Mouse (Mus musculus) lung, embryonic 16.5 days (tissue): Measurements from ENCODE around the gene Tbcc. TPM values are rescaled to one million over a fixed set of nuclear protein-coding genes. Genes with fewer than 3 reads are reported as not detected.

Experiments
- ATAC-seq: fragments of 200-750 bp; cut with Nextera tagmentation; 2 replicates; pipeline ENCODE4 v1.8.0; 2017; ENCODE audit warnings: low read depth, mild to moderate bottlenecking, moderate library complexity
- H3K27ac ChIP-seq: fragments of 300-500 bp; sonication (generic); 2 replicates; pipeline ENCODE4 v1.5.1; 2014; ENCODE audit warnings: mild to moderate bottlenecking, control low read depth, low read length
- H3K27me3 ChIP-seq: fragments of 300-500 bp; sonication (generic); 2 replicates; pipeline ENCODE4 v1.6.1; 2014; ENCODE audit warnings: low read depth, low read length, mixed read lengths; ENCODE audit not compliant: control insufficient read depth, insufficient read depth
- H3K36me3 ChIP-seq: fragments of 300-500 bp; sonication (generic); 2 replicates; pipeline ENCODE4 v1.6.1; 2014; ENCODE audit warnings: low read length; ENCODE audit not compliant: control insufficient read depth, insufficient read depth
- H3K4me1 ChIP-seq: fragments of 300-500 bp; sonication (generic); replicated peaks from 2 replicates; pipeline ENCODE4 v1.6.1; 2014; ENCODE audit warnings: low read length, mixed read lengths; ENCODE audit not compliant: control insufficient read depth, insufficient read depth
- H3K4me2 ChIP-seq: fragments of 300-500 bp; sonication (generic); 2 replicates; pipeline ENCODE4 v1.6.1; 2014; ENCODE audit warnings: low read depth, low read length, control low read depth
- H3K4me3 ChIP-seq: fragments of 300-500 bp; sonication (generic); 2 replicates; pipeline ENCODE4 v1.5.1; 2014; ENCODE audit warnings: mild to moderate bottlenecking, low read length, control low read depth
- H3K9ac ChIP-seq: fragments of 300-500 bp; sonication (generic); 2 replicates; pipeline ENCODE4 v1.6.1; 2014; ENCODE audit warnings: low read length, control low read depth
- H3K9me3 ChIP-seq: fragments of 300-500 bp; sonication (generic); 2 replicates; pipeline ENCODE4 v1.6.1; 2016; ENCODE audit warnings: low read length; ENCODE audit not compliant: control insufficient read depth
- WGBS: fragments of 180-500 bp; shearing (Covaris S2); extraction: QIAGEN DNeasy Blood & Tissue Kit; methylation state at CpG from one replicate; pipeline ENCODE4 v1.1.7; 2014; 5-methylcytosine and 5-hydroxymethylcytosine counted together
- polyA plus RNA-seq: library from polyadenylated mRNA; unstranded; fragments of >200 nt; fragmentation: Nextera tagmentation; extraction: Ambion mirVana; gene quantifications from 2 replicates; pipeline ENCODE4 v1.2.1, GENCODE M21; 2015

The Tbcc gene
- polyA plus RNA-seq, 1 experiment from 2014 or later: 38.6 TPM

DNA sequence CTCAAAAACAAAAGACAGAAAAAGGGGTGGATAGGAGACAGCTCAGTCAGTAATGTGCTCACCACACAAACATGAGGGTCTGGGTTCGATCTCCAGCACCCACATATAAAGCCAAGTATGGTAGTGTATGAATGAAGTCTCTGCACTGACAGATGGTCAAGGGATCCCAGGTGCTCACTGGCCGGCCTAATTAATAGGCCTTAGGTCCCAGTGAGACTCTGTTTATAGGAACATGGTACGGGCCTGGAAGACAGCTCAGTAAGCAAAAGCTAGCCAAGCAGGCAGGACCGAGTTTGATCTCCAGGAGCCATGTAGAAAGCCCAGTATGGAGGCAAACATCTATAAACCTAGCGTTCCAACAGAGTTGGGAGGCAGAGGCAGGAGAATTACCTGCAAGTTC is 13.4 kb upstream of the Tbcc start:
- no peak overlapping the region for H3K9ac ChIP-seq
- WGBS: 87% methylated on average over 5 of the region's 5 CpGs
- H3K27me3 ChIP-seq: no peaks in the 10 kb centered on the region
- H3K4me2 ChIP-seq: no peak overlapping the region
- no peak for ATAC-seq
- no peak overlapping the region for H3K27ac ChIP-seq
- peaks cover 10% of the 10 kb centered on the region; the same call in 1 of the 2 replicates for H3K4me1 ChIP-seq
- H3K4me3 ChIP-seq: no peak overlapping the region
- no peaks in the 10 kb centered on the region for H3K36me3 ChIP-seq
- no peaks in the 10 kb centered on the region for H3K9me3 ChIP-seq

DNA sequence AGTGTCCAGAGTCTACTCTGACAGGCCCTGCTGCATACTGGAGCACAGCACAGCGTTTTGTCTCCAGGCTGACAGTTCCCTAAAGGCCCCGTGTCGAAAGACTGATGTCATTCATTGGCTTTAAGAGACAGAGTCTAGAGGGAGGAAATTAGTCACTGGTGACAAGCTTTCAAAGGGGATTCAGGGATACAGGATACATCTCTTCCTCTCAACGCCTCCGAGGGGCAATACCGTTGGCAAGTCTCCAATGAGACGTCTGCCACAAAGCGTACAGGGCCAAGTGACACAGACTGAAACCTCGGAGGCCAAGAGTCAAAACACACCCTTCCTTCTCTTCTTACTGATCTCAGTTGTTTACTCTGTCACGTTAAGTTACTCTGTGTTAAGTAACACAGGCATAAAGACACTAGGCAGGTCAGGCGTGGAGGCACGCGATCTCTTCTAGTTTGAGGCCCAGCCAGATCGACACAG is 10.6 kb upstream of the Tbcc start:
- Histone ChIP-seq H3K4me1 (peaks cover 2% of the 10 kb centered on the region; the same call in 1 of the 2 replicates), H3K4me3 (no peak overlapping the region), H3K27me3 (no peaks in the 10 kb centered on the region), H3K27ac (no peak overlapping the region), H3K36me3 (no peaks in the 10 kb centered on the region), H3K9ac (no peak overlapping the region), H3K4me2 (no peak overlapping the region), H3K9me3 (no peaks in the 10 kb centered on the region)
- WGBS: 23% methylated on average over 14 of the region's 14 CpGs
- peak; percentile 86 for ATAC-seq

DNA sequence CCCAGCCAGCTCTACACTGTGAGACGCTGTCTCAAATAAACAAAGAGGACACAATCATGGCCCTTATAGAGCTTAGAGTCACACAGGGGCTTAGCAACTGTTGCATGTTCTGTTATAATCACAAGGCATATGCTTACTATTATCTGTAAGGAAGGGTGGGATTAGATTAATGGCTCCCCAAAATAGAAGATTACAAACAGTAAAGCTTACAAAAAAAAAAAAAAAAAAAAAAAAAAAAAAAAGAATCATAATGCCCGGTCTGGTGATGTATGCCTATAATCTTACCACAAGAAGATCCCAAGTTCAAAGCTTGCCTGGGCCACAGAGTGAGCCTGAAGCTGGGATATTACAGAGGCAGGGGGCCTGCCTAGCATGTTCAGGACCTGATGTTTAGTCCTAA is 10.2 kb upstream of the Tbcc start:
- no peaks in the 10 kb centered on the region for H3K36me3 ChIP-seq
- no peak overlapping the region for H3K4me3 ChIP-seq
- 43% methylated on average over 2 of the region's 2 CpGs for WGBS
- no peak for ATAC-seq
- no peak overlapping the region for H3K27ac ChIP-seq
- H3K9ac ChIP-seq: no peak overlapping the region
- no peaks in the 10 kb centered on the region for H3K27me3 ChIP-seq
- no peaks in the 10 kb centered on the region for H3K9me3 ChIP-seq
- no peak overlapping the region for H3K4me2 ChIP-seq
- H3K4me1 ChIP-seq: peaks cover 2% of the 10 kb centered on the region; the same call in 1 of the 2 replicates

DNA sequence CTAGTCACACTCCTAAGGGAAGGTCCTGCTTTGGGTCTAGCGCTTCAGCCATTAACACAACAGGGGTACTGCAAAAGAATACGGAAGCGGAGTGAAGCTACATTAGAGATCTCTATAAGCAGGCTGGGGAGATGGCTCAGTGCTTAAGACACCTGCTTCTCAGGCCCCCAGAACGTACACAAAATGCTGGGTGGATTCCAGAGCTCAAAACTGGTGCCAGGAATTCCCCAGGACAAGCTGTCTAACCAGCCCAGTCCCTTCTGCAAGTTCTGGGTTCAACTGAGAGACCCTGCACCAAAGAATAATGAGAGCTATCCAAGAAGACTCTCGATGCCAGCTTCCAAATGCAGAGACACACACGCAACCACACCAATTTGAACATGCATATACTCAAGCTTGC is 8.8 kb upstream of the Tbcc start:
- Histone ChIP-seq H3K9me3 (no peaks in the 10 kb centered on the region), H3K36me3 (no peaks in the 10 kb centered on the region), H3K9ac (no peak overlapping the region), H3K27ac (no peak overlapping the region), H3K4me2 (no peak overlapping the region), H3K4me3 (no peak overlapping the region), H3K27me3 (no peaks in the 10 kb centered on the region), H3K4me1 (peaks cover 9% of the 10 kb centered on the region; the same call in 1 of the 2 replicates)
- ATAC-seq: no peak
- whole genome bisulfite sequencing: 79% methylated on average over 6 of the region's 6 CpGs

DNA sequence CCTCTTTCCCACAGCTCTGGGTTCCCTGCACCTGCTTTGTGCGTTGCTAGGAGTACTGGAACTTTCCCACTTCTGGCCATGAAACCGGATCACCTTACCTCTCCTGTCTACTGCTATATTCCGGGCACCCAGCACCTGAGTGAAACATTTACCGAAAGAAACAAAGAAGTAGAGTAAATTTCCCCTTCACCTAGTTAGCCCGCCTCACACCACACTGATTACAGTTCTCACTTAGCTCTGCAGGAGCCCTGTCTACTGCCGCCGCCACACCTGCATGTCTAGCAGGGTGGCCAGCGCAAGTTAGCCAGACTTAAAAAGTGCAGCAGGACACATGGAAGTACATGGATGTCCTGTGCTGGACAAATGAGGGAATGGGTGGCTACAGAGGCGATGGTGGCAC is 7.4 kb upstream of the Tbcc start:
- Histone ChIP-seq H3K27me3 (no peaks in the 10 kb centered on the region), H3K9me3 (no peaks in the 10 kb centered on the region), H3K9ac (no peak overlapping the region), H3K4me1 (peaks cover 9% of the 10 kb centered on the region; the same call in 1 of the 2 replicates), H3K27ac (0 out of 2 replicates have a peak overlapping the region, but pooled peaks have one; percentile 26), H3K36me3 (no peaks in the 10 kb centered on the region), H3K4me2 (no peak overlapping the region; the same call in 1 of the 2 replicates), H3K4me3 (no peak overlapping the region)
- ATAC-seq: no peak
- 58% methylated on average over 9 of the region's 9 CpGs for WGBS

DNA sequence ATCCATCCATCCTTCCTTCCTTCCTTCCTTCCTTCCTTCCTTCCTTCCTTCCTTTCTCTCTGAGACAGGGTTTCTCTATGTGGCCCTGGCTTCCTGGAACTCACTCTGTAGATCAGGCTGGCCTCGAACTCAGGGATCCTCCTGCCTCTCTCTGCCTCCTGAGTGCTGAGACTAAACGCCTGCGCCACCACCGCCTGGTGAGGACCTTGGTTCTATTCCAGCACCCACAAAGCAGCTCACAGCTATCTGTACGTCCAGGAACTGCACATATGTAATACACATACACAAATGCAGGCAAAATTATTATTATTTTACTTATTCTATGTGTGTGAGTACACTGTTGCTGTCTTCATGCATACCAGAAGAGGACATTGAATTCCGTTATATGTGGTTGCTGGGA is 5.7 kb upstream of the Tbcc start:
- Histone ChIP-seq H3K9me3 (no peaks in the 10 kb centered on the region), H3K27me3 (no peaks in the 10 kb centered on the region), H3K36me3 (no peaks in the 10 kb centered on the region), H3K27ac (no peak overlapping the region), H3K4me3 (no peak overlapping the region), H3K9ac (no peak overlapping the region), H3K4me1 (peaks cover 10% of the 10 kb centered on the region), H3K4me2 (no peak overlapping the region)
- WGBS: 92% methylated on average over 6 of the region's 6 CpGs
- ATAC-seq: no peak

DNA sequence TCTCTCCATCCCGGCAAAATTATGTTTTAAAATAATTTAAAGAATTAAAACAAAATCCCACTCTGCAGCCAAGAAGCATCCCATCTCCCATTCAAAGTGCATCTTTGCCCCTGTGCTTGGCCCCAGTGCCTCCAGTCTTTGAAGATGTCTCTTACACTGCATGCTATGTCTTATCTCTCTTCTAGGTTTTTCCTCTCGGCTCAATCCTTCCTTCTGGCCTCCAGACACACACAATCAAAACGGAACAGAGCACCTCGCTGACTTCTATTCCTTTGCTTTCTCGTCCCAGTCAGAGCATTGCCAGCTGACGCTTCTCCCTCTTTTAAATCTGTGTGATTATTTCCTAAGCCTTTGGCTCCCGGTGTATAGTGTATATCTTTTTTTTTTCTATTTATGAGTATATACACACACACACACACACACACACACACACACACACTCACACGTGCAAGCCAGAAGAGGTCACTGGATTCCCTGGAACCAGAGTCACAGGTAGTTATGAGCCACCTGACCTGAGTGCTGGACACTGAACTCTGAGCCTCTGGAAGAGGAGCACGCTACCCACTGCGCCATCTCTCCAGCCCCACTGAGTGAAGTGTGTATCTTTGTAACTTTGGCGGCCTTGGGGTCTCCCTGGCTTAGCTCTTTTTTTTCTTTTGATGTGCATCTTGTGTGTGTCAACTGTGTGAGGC is 5.1 kb upstream of the Tbcc start:
- Histone ChIP-seq H3K9ac (peak overlapping the region; percentile 31; the same call in 1 of the 2 replicates), H3K27me3 (no peaks in the 10 kb centered on the region), H3K4me1 (peaks cover 10% of the 10 kb centered on the region), H3K36me3 (no peaks in the 10 kb centered on the region), H3K4me2 (no peak overlapping the region), H3K27ac (no peak overlapping the region), H3K4me3 (no peak overlapping the region), H3K9me3 (no peaks in the 10 kb centered on the region)
- WGBS: 49% methylated on average over 11 of the region's 11 CpGs
- no peak for ATAC-seq

DNA sequence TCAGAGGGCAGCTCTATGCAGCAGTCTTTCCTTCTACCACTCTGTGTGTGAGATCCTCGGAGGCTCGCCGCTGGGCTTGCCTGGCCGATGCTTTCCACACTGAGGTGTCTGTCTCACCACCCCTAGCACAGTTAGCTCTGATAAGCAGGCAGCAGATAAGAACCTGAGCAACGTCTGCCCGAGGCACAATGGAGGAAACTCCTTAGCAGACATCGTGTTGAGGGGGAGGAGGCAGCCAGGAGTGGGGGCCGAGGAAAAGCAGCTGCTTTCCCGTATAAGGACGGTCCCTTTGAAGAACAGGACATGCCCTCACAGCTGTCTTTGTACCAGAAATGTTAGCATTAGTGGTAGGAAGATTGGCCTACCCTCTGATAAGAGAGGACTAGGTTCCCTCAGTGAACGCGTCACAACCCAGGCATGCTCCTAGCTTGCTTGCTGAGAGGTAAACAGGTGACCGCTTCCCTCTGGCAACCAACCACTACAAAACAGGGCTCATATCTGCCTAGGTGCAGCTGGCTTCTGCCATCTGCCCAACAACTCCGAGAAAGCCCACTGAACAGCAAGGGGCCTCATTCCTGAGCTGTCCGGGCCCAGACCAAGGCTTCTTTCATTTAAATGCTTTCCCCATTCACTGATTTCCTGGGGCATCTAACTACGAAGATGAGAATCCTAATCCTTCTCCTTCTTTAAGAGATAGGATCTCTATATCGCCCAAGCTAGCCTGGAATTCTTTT is 4.4 kb upstream of the Tbcc start:
- Histone ChIP-seq H3K27ac (no peak overlapping the region), H3K9me3 (no peaks in the 10 kb centered on the region), H3K27me3 (no peaks in the 10 kb centered on the region), H3K36me3 (no peaks in the 10 kb centered on the region), H3K4me2 (no peak overlapping the region), H3K4me1 (peaks cover 10% of the 10 kb centered on the region), H3K4me3 (no peak overlapping the region), H3K9ac (peak overlapping the region; percentile 31; the same call in 1 of the 2 replicates)
- WGBS: 24% methylated on average over 17 of the region's 17 CpGs
- ATAC-seq: no peak

DNA sequence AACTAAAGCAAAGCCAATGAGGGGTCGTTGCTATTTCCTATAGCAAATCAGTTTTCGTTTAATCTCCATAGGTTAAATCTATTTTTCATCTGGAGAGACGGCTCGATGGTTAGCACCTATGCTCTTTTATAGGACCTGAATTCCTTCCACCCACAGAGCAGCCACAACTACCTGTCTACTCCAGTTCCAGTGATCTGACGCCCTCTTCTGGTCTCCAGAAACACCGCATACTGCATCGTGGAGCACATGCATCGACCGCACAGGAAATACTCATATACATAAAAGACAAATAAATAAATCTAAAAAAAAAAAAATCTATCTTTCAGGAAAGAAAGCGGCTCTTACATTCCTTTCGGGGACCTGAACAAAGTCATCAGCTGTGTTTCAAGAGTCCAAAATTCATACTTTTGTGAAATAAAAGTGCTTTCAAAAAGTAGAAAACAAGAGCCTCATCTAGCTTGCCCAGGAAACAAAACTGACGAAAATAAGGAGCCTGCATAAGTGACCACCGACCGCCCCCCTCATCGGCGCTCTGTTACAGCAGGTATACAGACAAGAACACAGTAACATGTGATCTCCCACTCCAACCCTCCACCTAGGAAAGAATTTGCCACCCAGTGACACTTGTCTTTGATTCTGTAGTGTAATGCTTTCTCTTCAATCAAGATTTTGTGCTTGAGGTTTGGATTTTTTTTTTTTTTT is 1.8 kb upstream of the Tbcc start:
- H3K9ac ChIP-seq: peak overlapping the region; percentile 75
- H3K4me2 ChIP-seq: peak overlapping the region; percentile 81
- peaks cover 4% of the 10 kb centered on the region for H3K36me3 ChIP-seq
- peaks cover 28% of the 10 kb centered on the region for H3K4me1 ChIP-seq
- no peaks in the 10 kb centered on the region for H3K9me3 ChIP-seq
- no peaks in the 10 kb centered on the region for H3K27me3 ChIP-seq
- peak overlapping the region; percentile 96 for H3K27ac ChIP-seq
- H3K4me3 ChIP-seq: peak overlapping the region; percentile 77
- WGBS: 27% methylated on average over 16 of the region's 16 CpGs
- ATAC-seq: no peak
